Mouse (Mus musculus) liver, adult 2 months (tissue): ENCODE results near the gene Hoxb7. TPM values are rescaled to one million over a fixed set of nuclear protein-coding genes. Genes with fewer than 3 reads are reported as not detected.

Experiments
- DNase-seq: peaks from one replicate; pipeline ENCODE4 v3.0.0-alpha.2; 2011; ENCODE audit warnings: low read depth, low spot score; ENCODE audit errors: extremely low read depth
- H3K27ac ChIP-seq: fragments of 200-500 bp; replicated peaks from 2 replicates; pipeline ENCODE4 v1.5.1; 2012; ENCODE audit warnings: low read depth, mild to moderate bottlenecking, control low read depth, inconsistent platforms, low read length; ENCODE audit not compliant: insufficient read depth
- H3K27me3 ChIP-seq: fragments of 200-500 bp; 2 replicates; pipeline ENCODE4 v1.6.1; 2012; ENCODE audit warnings: mild to moderate bottlenecking, moderate library complexity, low read length, inconsistent platforms; ENCODE audit not compliant: control insufficient read depth, insufficient read depth
- H3K36me3 ChIP-seq: fragments of 200-500 bp; 2 replicates; pipeline ENCODE4 v1.6.1; 2012; ENCODE audit warnings: low read length, inconsistent platforms; ENCODE audit not compliant: control insufficient read depth, insufficient read depth
- H3K4me1 ChIP-seq: fragments of 200-500 bp; 2 replicates; pipeline ENCODE4 v1.6.1; 2011; ENCODE audit warnings: low read length; ENCODE audit not compliant: control insufficient read depth, insufficient read depth
- H3K4me3 ChIP-seq: fragments of 200-500 bp; 2 replicates; pipeline ENCODE4 v1.5.1; 2011; ENCODE audit warnings: low read depth, mild to moderate bottlenecking, control low read depth, low read length, moderate library complexity; ENCODE audit not compliant: insufficient read depth
- H3K79me2 ChIP-seq: fragments of 200-500 bp; 2 replicates; pipeline ENCODE4 v1.6.1; 2012; ENCODE audit warnings: inconsistent platforms, mild to moderate bottlenecking, low read length, moderate library complexity; ENCODE audit not compliant: control insufficient read depth, insufficient read depth
- H3K9ac ChIP-seq: fragments of 200-500 bp; 2 replicates; pipeline ENCODE4 v1.6.1; 2012; ENCODE audit warnings: low read depth, mild to moderate bottlenecking, control low read depth, inconsistent platforms, low read length
- CTCF ChIP-seq: fragments of 200-500 bp; IDR thresholded peaks from 2 replicates; pipeline ENCODE4 v1.5.1; 2011; ENCODE audit warnings: low read depth, low read length, control low read depth
- POLR2A ChIP-seq: fragments of 200-500 bp; IDR thresholded peaks from 2 replicates; pipeline ENCODE4 v1.6.1; 2011; ENCODE audit warnings: low read length, control low read depth; ENCODE audit not compliant: insufficient read depth; ENCODE audit errors: extremely low read depth
- WGBS: fragments of 180-500 bp; shearing (Covaris S2); methylation state at CpG from one replicate; pipeline ENCODE4 v1.1.7; 2018; 5-methylcytosine and 5-hydroxymethylcytosine counted together
- polyA plus RNA-seq: library from polyadenylated mRNA; depleted of rRNA; stranded (reverse); fragments of >200 nt; gene quantifications from 2 replicates; pipeline ENCODE4 v1.2.3, GENCODE M21; 2012
- total RNA-seq: library from RNA; depleted of rRNA; stranded (reverse); fragments of >200 nt; gene quantifications from 2 replicates; pipeline ENCODE4 v1.2.3, GENCODE M21; 2014

Gene Hoxb7
- total and polyA plus RNA-seq, 2 experiments = 0.09 to 0.17 TPM

- no peak overlapping the region for H3K27ac ChIP-seq
- peaks cover 2% of the 10 kb centered on the region; the same call in 1 of the 2 replicates for H3K4me1 ChIP-seq
- H3K9ac ChIP-seq = no peak overlapping the region
- TF ChIP-seq CTCF (no peak), POLR2A (no peak)
- WGBS = 2% methylated on average over 52 of the region's 52 CpGs
- H3K79me2 ChIP-seq = no peaks in the 10 kb centered on the region
- H3K4me3 ChIP-seq = no peak overlapping the region
- H3K36me3 ChIP-seq = no peaks in the 10 kb centered on the region
- no peak for DNase-seq
- H3K27me3 ChIP-seq = peaks cover 42% of the 10 kb centered on the region
These were observed 14.8 kb upstream of the Hoxb7 start for GRCm38 (mm10) chr11:96271541-96272011.

- H3K27me3 ChIP-seq = peaks cover 37% of the 10 kb centered on the region
- no peak for DNase-seq
- WGBS = 4% methylated on average over 58 of the region's 58 CpGs
These were observed 14.2 kb upstream of the Hoxb7 start for GRCm38 (mm10) chr11:96272024-96272921.

GRCm38 (mm10) chr11:96274428-96274827, 12.0 kb upstream of the Hoxb7 start:
- peaks cover 40% of the 10 kb centered on the region for H3K27me3 ChIP-seq
- H3K9ac ChIP-seq = no peak overlapping the region
- no peak overlapping the region for H3K4me3 ChIP-seq
- TF ChIP-seq CTCF (no peak), POLR2A (no peak)
- no peaks in the 10 kb centered on the region for H3K79me2 ChIP-seq
- WGBS = 9% methylated on average over 10 of the region's 10 CpGs
- no peak overlapping the region for H3K27ac ChIP-seq
- DNase-seq = no peak
- H3K4me1 ChIP-seq = peaks cover 2% of the 10 kb centered on the region; the same call in 1 of the 2 replicates
- H3K36me3 ChIP-seq = no peaks in the 10 kb centered on the region

More at GRCm38 (mm10) chr11:96272024-96272921, 14.2 kb upstream of the Hoxb7 start:
- no peak for TF ChIP-seq POLR2A
- no peak for TF ChIP-seq CTCF
- Histone ChIP-seq H3K27ac (no peak overlapping the region), H3K9ac (no peak overlapping the region), H3K36me3 (no peaks in the 10 kb centered on the region), H3K4me3 (no peak overlapping the region), H3K4me1 (peaks cover 2% of the 10 kb centered on the region; the same call in 1 of the 2 replicates), H3K79me2 (no peaks in the 10 kb centered on the region)

GRCm38 (mm10) chr11:96275896-96276295, 10.5 kb upstream of the Hoxb7 start:
- 0 out of 2 replicates have a peak, but pooled peaks cover 2% of the 10 kb centered on the region for H3K4me1 ChIP-seq
- TF ChIP-seq POLR2A (no peak), CTCF (no peak)
- no peaks in the 10 kb centered on the region for H3K36me3 ChIP-seq
- DNase-seq = no peak
- H3K9ac ChIP-seq = no peak overlapping the region
- H3K79me2 ChIP-seq = no peaks in the 10 kb centered on the region
- no peak overlapping the region for H3K27ac ChIP-seq
- peaks cover 34% of the 10 kb centered on the region for H3K27me3 ChIP-seq
- no peak overlapping the region for H3K4me3 ChIP-seq
- 11% methylated on average over 4 of the region's 4 CpGs for WGBS

GRCm38 (mm10) chr11:96277151-96278044, 9.0 kb upstream of the Hoxb7 start:
- Histone ChIP-seq H3K9ac (no peak overlapping the region), H3K79me2 (no peaks in the 10 kb centered on the region), H3K27me3 (peaks cover 28% of the 10 kb centered on the region), H3K27ac (no peak overlapping the region), H3K4me1 (no peaks in the 10 kb centered on the region), H3K36me3 (no peaks in the 10 kb centered on the region), H3K4me3 (no peak overlapping the region)
- 6% methylated on average over 35 of the region's 35 CpGs for WGBS
- DNase-seq = no peak
- no peak for TF ChIP-seq CTCF
